Mouse (Mus musculus): ENCODE results near the gene Zfp740.

Gene Zfp740

DNA sequence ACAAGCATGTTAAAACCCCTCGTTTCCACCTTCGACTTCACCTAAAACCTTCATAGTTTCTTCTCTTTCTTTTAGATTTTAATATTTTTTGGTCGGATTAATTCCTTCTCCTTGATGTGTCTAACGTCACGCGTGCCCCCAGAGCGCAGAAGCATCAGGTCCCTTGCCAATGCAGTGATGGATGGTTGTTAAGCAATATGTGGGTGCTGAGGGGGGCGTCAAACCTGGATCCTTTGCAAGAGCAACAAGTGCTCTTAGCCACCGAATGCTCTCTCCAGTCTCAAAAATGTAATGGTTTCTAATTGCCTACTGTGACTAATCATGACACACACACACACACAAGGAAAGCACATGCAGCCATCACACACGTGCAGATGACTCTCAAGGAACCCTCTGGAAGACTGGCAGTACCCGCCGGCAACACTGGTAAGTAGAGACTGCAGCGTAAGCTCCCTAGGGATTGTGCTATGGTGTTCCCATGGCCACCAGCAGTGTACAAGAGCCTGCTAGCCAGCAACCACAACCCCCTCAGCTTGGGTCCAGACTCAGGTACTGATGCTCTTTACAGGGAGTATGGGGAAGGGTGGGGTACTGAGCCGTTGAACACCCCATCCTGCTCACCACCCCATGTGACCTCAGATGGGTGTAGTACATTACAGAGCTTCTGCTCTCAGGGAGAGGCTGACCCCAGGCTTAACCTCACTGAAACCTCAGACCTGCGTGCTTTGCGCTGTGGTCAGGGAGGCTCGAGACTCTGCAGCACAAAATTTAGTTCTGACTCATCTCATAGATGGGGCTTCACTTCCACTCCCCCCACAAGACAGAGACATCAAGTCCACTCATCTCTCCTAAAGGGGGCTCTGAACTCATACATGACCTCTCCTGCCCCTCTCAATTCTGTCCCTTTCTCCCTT, 27.6 kb downstream of the Zfp740 start:
- DNase-seq: no peak

DNA sequence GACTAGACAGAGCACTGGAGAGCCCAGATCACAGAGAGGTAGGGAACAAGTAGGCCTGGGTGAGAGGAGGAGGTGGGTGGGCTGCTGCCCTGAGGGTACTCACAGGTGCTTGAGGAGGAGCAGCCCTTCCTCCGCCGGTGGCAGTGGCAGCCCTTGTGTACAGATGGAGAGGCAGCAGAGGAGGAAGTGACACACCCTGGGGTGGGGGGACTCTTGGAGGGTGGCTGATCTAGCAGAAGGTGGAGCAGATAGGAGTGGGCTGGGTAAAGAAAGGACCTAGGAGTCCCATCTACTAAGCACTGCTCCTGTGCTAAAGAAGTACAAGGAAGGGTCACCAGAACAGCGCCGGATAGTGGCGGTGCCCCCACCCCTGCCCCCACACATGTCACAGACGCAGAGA, 28.7 kb downstream of the Zfp740 start, which contains the start of gene Itgb7:
Gene Itgb7 (minus strand): TSS at position 197 of the 400 bp plus-strand sequence.
- DNase-seq: peak; percentile 82

DNA sequence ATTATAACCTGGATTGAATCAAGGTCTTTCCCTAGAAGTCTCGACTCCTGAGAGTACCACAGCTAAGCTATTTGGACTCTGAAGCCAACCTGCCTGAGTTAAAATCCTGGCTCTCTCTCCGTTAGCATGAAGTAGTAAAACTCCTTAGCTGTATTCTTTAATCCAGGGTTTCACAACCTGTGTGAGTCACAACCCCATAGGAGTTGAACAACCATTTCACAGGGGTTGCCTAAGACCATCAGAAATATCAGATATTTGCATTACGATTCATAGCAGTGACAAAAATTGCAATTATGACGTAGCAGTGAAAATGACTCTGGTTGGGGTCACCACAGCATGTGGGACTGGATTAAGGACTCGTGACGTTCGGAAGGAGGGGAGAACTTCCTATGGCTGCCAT, 29.7 kb downstream of the Zfp740 start:
- DNase-seq: no peak

DNA sequence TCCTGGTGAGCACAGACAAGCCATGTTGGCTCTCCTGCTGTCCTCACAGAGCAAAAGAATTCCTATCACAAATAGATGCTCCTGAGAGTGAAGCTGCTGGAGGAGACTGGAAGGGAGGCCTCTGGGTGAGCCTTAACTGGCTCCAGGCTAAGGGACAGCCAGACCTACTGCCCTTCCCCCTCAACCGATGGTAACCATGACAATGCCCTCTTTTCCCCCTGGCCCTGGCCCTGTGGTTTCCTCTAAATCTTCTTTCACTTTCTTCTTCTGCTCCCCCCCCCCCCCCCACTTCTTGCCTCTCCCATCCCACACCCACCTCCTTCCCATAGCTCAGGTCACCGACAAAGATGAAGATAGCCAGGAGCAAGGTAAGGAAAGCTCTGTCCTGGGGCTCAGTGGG, 30.8 kb downstream of the Zfp740 start:
- DNase-seq: no peak

DNA sequence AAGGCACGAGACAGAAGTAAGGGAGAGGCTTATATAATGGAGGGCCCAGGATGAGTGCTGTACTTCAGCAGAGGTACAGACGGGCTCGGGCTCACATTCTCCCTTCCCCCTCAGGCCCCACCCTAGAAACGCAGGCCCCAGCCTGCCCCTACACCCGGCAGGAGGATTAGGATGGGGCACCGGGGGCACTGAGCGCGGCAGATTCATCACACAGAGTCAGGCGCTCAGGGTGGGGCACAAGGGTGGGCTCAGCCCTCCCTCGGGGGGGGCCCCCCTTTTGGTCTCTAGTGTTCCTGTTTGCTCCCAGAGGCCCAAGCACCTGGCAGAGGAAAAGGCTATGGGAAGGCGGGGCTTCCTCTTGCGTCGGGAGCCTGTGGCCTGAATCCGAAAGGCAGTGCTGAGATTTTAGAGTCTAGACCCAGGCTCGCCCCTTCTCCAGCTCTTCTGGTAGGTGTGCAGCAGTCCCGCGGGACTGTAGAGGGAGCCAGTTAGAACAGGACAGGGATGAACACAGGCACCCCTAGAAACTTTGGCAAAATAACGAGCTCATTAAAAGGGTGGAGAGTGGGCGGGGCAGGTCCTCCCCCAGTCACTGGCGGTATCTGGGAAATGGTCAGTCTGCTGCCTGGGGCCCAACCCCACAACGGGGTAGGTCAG, 32.5 kb downstream of the Zfp740 start:
- DNase-seq: no peak

DNA sequence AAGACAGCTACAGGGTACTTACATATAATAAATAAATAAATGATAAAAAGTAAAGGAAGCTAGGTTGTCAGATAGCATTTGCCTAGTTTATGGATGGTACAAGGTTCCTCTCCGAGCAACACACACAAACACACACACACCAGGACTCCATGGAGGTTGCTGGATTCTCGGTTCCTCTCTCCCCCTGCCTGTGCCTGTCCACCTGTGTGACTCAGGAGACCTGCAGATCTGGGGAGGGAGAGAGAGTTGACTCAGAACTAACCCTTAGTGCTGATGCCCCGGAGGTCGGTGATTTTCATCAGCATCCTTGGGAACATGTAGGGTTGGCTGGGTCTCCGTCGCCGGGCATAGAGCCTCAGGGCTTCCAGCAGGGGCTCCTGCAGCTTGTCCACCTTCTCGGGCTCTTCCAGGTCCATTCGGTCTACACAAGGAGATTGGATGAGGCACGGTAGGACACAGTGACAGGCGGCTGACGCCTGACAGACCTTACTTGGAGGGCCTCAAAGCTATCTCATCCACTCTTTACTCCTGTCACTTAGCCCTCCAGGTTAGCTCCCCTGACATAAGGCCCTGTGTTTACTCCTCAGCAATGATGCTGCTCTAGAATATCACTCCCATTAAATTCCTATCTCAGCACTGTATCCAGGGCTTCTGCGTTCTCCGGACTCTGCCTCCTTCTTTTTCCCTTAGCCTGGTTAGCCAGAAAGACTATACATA, 35.7 kb downstream of the Zfp740 start:
- no peak for DNase-seq

DNA sequence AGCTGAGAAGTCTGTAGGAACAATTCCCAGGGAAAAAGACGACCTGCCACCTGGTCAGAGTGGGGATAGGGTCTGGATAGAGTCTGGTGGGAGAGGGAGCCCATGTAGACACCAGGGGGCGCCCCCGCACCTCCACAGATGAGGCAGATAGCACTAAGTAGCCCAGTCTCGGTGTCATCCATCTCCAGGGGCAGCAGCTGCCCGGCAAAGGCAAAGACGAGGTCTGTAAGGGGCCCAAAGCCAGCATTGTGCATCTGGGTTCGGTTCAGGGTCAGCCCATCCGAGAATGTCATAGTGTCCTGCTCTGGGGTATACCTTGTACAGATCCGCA, 36.2 kb downstream of the Zfp740 start:
- DNase-seq: peak; percentile 81

DNA sequence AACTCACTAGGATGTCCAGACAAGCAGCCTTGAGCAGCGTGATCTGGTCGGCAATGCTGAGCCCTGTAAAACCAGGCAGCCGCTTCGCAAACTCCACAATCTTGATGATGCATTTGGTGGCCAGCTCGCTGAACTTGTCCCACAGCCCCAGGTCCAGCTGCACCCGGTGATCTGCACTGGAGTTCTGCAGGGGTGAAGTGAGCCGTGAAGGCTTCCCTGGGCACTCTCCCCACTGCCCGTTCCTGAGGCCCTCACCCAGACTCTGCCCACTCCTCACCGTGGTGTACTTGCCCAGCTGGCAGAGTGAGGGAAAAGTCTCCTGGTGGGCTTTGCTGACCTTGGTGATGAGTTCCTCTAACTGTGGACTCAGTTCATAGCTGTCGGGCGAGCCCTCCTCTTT, 36.8 kb downstream of the Zfp740 start:
- no peak for DNase-seq

DNA sequence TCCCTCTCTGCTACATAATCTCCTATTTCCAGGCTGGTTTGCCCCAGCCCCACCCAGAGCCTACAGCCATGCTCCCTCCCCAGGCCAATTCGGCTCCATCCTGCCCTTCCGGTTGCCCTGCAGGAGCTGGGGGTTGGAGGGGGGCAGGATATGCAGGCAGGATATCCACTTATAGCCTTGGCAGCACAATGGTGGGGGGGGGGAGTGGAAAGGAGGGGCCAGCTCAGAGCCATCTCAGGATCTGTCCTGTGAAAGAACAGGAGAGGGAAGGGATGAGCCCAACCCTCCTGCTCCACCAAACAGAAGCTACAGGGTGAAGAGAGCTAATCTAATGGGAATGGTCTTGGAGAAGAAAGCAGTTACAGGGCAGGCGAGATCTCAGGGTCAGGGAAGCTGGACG, 37.6 kb downstream of the Zfp740 start:
- peak; percentile 33 for DNase-seq

DNA sequence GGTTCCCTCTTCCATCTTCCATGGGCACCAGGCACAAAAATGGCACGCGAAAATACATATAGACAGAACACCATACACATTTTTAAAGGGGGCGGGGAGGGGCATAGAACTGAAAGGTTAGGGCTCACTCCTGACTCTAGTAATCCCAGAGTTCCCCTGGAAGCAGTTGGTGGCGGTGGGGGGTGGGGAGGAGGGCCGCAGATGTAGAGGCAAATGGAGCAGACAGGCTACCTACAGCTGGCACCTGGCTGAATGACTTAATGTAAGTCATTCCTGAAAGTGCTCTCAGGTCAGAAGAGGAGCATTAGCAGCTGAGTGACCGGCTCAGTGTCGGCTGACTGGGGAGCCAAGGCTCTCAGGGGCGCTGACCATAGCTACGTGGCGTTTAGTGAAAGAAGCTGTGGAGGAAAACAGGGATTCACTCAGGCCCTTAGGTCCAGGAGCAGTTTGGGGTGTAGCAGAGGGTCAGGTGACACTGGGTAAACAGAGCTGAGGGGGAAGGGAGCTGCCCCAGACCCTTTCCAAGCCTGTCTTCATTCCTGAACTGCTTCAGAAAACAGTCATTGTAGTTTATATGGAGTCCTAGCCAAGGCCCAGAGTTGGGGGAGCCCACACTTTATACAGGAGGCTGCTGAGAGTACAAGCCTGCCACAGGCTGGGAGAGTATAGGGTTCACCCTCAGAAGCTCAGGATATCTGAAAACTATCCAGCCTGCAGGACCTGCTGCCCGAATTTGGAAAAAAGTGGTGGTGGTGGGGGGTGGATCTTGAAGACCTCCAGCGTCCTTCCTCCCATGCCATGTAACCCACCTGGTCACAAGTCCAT, 39.6 kb downstream of the Zfp740 start:
- DNase-seq: no peak

DNA sequence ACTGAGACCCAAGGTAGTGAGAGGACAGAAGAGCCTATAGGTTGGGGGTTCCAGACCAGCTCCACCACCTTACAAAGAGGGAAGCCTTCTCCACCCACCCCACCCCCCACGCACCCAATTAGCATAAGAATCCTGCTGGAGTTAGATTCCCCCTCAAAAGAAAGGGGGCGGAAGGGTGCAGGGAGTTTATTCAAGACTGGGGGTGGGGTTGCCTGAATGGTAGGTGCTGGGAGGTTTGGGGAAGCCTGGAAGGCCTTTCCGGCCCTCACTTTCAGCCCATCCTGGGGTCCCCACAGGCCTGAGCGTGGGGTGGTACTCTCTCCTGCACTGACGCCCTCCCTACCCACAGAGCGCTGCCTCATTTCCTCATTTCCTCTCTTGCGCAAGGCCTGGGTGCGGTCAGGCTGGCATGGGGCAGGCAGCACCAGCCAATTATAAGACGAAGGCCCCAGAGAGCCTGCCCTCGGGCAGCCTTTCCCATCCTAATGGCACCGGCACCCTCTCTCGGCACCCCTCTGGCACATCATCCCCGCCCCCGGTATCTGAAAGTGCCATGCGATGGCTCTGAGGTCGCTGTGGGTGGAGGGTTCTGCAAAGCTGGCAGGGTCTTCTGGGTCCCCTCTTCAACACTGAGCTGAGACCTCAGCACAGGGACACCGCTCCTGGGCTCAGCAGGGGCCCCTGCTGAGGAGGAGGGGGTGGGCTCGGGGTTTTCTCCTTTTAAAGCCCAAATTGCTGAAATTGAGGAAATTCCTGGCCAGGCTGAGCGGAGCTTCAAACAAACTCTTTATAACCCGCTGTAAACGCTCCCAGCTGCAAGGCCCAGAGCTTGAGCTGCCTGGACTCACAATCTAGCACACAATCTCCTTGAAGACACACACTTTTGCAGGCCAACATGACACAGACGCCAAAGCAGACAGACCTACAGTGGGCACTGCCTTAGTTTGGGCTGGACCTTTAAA, 40.5 kb downstream of the Zfp740 start:
- peak; percentile 62 for DNase-seq

DNA sequence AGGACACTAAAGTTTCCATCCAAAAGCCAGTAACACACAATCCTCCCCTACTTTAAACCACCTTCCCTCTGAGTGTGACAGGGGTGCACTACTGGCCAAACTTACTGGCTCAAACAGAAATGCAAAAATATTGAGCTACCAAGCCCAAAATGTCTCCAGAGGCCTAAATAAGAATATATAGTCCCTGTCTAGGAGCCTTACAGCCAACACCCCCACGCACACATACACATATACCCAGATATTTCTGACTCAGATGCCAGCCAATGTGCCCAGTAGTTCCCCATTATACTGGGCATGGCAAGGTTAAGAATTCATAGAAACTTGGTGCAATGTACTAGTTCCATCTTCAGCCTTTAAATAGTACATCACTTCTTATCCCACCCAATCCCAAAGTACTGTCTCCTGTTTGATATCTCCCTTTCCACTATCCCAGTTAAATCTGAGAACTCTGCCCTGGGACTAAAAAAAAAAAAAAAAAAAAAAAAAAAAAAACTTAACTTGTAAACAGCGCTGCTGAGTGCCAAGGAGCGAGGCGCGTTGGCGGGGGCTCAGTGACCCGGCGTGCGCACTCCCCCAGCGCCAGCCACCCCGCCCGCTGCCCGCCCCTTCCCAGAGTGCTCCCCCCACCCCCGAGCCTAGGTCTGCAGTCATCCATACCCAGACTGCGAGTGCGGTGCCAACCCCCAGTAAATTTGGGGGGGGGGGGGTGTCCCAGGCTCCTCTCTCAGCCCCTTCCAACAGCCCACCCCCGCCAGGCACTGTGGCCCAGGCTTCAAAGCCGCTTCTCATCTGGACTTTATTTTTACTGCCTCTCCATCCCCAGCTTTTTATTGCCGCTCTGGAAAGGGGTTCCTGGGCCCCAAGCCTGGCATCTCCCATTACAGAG, 41.5 kb downstream of the Zfp740 start:
- DNase-seq: no peak

DNA sequence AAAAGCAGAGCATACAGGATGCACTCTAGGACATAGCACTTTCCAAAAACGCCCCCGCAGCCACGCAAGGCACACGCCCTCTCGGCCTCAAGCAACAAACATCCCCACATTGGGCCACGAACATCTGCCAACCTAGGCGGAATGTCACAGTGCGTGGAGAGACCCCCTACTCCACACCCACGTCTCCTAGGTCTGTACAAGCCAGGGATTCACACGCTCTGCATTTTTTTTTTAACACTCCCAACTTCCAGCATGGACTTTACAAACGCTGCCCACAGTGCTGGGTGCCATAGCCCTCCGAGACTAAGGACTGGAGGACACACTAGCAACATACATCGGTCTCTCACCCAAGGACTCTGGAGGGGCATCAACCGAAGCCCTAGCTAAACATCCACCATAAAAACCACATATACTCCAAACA, 42.4 kb downstream of the Zfp740 start:
- no peak for DNase-seq

DNA sequence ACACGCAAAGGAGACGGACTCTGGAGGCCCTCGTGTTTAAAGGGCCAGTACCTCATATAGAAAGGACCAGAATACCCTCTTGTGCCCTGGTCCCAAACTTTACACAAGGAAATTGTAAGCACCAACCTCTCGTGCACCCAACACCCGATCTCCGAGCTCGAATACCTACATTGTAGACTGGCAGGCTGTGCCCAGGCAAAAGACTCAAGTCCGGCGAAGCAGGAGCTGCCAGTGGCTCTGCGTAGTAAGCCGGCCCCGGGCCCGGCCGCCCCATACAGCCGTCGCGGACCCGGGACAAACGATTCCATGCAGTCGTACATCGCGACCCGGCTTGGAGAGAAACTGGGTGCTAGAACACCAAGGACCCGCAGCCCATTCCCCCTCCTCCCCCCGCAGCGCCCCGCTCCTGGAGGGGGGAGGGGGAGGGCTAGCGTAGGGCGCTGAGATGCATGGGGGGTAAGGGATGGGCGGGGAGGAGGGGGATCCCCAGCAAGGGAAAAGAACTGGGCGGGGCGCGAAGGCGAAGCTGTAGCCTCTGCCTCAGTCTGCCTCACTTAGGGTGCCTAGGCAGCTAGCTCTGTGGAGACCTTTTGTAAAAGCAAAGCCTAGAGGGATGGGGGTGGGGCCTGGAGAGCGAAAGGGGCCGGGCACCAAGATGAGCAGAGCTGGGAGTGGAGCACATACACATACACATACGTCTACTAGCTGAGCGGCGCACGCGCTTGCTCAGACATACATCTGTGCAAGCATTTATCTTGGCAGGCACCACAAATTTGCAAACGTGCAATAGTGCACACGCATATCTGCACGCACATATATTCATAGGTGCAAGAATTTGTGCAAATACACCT, 43.1 kb downstream of the Zfp740 start:
- peak; percentile 72 for DNase-seq

DNA sequence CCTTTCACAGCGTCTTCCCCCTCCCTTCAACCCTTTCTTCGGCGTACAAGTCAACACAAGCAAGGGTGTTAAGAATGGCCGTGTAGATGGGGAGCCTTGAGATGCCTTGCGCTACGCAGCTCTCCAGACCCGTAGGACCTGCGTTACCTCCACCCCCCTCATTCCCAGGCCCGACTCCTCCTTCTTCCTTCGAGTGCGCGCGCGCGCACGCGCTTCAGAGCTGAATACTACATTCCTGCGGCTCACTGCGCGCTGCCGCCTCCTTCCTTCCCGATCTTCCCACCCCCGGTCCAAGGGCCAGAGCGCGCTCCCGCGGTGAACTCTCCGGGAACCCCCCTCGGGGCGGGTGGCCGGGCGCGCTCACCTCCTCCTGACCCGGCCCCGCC, 43.8 kb downstream of the Zfp740 start:
- DNase-seq: peak; percentile 83

DNA sequence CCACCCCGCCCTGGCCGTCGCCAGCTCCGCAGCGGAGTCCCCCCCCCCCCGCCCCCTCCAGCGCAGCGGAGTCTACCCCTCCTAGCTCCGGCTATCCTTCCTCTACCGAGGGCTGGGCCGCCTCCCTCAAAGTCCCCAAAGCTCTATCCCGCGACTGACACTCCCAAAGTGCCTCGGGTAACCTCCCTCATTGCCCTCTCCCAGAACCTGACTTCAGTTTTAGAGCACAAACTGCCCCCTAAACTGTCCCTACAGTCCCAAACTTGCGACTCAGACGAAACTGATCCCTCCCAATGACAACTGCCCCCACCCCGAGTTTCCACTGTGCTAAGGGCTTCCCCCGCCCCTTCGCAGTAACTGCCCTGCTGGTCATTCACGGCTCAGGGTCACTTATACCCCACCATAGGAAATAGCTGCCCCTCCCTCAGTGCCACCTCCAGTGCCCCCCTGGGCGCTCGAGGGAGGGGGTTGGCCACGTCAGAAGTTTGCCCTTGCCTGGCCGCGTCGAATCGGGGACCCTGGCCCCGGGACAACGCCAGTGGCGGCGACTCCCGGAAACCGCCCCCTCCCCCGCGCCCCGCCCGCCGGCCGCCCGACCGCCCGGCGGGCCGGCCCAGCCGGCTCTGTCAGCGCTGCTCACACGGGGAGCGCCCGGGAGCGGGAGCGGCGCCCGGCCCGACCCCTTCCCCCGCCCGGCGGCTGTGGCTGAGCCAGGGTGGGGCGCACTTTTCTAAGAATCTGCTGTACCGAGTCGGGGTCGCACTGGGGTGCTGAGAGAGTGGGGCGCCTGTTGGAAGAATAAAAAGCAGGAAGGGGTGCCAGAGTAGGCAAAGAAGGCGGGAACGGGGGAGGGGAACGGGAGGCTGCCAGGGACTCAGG, 44.4 kb downstream of the Zfp740 start:
- DNase-seq: peak; percentile 57

DNA sequence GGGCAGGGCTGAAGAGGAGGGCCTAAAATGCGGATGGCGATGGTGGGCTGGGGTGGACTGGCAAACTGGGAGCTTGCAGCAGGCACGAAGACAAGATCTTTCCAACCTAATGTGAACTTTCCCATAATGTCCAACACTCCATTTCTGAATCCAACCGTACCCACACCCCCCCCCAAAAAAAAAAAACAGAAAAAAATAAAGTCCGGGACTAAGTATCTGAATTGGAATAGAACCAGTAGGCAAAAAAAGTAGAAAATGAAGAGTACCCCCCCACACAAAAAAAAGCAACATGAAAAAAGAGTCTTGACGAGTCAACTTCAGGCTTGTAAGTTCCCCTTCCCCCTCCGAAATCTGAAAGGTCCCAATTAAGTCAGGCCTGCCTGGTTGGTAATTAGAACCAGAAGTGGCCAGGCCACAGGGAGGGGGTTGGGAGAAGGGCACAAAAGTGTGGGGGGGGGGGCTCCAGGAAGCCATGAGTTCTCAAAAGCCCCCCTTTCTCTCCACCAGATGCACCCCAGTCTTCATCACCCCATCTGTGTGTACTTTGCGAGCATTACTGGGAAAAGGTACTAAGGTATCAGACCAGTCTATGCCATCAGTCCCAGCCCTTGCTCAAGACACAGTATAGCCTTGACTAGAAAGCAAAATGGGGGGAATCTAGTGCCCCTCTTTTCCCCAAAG, 45.2 kb downstream of the Zfp740 start:
- no peak for DNase-seq

DNA sequence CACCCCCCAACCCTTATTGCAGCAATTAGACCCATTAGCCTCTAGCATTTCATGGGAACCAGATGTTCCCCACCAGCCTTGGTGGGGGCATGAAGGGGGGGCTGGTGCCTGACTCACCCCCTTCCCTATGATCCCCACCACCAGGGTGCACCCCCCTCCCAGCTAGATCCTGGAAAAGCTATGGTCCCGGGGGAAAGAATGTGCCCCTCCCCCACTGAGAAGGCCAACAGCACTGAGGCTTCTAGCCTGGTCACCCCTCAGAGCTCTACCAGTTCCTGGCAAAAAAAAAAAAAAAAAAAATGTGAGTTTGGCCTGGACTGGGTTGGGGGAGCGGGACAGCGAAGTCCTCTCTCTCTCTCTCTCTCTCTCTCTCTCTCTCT, 45.8 kb downstream of the Zfp740 start:
- DNase-seq: no peak
